Mouse (Mus musculus) small intestine, adult 2 months (tissue): ENCODE measurements at regions not wholly inside any gene's neighbourhood (a gene's known extent, or its start where the extent isn't known, plus 50 kb on each side); places are given as distances from the start of the nearest gene placed in this dataset.

ENCODE experiments used
- H3K27ac ChIP-seq: fragments of 200-500 bp; 2 replicates; pipeline ENCODE4 v1.5.1; 2012; ENCODE audit warnings: low read depth, low read length, control low read depth, inconsistent platforms; ENCODE audit not compliant: insufficient read depth
- H3K27me3 ChIP-seq: fragments of 200-500 bp; 2 replicates; pipeline ENCODE4 v1.6.1; 2012; ENCODE audit warnings: mild to moderate bottlenecking, moderate library complexity, low read length, inconsistent platforms; ENCODE audit not compliant: control insufficient read depth, insufficient read depth
- H3K36me3 ChIP-seq: fragments of 200-500 bp; 2 replicates; pipeline ENCODE4 v1.6.1; 2012; ENCODE audit warnings: mild to moderate bottlenecking, low read length, control low read depth, inconsistent platforms; ENCODE audit not compliant: control insufficient read depth, insufficient read depth
- H3K4me1 ChIP-seq: fragments of 200-500 bp; 2 replicates; pipeline ENCODE4 v1.6.1; 2012; ENCODE audit warnings: low read length, inconsistent platforms, mixed read lengths; ENCODE audit not compliant: control insufficient read depth, insufficient read depth, insufficient read length
- H3K4me3 ChIP-seq: fragments of 200-500 bp; 2 replicates; pipeline ENCODE4 v1.5.1; 2012; ENCODE audit warnings: low read depth, mild to moderate bottlenecking, control low read depth, inconsistent platforms, low read length, moderate library complexity
- CTCF ChIP-seq: fragments of 200-500 bp; IDR thresholded peaks from 2 replicates; pipeline ENCODE4 v1.5.1; 2012; ENCODE audit warnings: low read depth, mild to moderate bottlenecking, control low read depth, inconsistent platforms, low read length, moderate library complexity, mixed read lengths; ENCODE audit not compliant: insufficient replicate concordance, insufficient read length; ENCODE audit errors: extremely low read depth
- POLR2A ChIP-seq: fragments of 200-500 bp; IDR thresholded peaks from 2 replicates; pipeline ENCODE4 v1.6.1; 2012; ENCODE audit warnings: low read depth, mild to moderate bottlenecking, control low read depth, inconsistent platforms, low read length, moderate library complexity
- WGBS: fragments of 180-500 bp; shearing (Covaris S2); methylation state at CpG from one replicate; pipeline ENCODE4 v1.1.7; 2018; 5-methylcytosine and 5-hydroxymethylcytosine counted together

DNA sequence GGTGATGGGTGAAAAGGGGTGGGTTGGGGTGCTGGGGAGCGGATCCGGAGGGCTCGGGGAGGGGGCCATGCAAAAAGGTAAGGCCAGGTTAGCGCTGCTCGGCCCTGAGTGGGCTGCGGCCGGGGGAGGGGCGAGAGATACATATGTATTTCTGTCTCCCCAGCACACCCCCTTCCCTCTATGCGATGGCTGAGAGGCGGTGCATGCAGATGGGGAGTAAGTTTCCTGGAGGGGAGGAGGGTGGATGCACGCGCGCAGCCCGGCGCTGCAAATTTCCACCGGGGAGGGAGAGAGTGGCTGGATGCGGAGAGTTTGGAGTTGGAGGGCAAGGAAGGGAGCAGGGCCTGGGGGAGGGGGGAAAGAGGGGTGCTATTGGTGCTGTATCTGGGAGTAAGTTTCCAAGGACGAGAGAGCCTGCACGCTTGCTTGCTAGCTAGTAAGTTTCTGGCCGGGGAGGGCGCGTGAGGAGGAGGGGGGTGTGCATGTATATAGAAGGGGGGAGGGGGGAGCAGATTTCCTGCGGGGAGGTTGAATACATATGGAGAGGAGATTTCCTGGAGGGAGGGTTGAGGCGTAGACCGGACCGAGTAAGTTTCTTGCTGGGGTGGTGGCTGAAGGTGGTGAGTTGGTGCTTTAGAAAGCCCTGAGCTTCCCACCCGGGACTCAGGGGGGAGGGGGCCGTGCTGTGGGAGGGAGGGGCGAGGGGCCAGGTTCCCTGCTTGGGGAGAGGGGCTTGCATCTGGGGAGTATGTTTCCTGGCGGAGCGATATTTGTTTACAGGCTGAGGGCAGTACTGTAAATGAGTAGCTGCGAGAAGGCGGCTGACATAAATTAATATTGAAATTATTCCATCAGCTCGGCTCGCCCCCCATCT, 130.8 kb upstream of the Ubr2 start:
- H3K27ac ChIP-seq: peak overlapping the region; percentile 21; the same call in 1 of the 2 replicates
- H3K4me1 ChIP-seq: peaks cover 17% of the 10 kb centered on the region
- H3K36me3 ChIP-seq: no peaks in the 10 kb centered on the region
- H3K4me3 ChIP-seq: peak overlapping the region; percentile 78
- 3% methylated on average over 35 of the region's 35 CpGs for WGBS
- H3K27me3 ChIP-seq: peaks cover 18% of the 10 kb centered on the region
- TF ChIP-seq POLR2A (peak; percentile 40; the same call in 1 of the 2 replicates), CTCF (no peak)

DNA sequence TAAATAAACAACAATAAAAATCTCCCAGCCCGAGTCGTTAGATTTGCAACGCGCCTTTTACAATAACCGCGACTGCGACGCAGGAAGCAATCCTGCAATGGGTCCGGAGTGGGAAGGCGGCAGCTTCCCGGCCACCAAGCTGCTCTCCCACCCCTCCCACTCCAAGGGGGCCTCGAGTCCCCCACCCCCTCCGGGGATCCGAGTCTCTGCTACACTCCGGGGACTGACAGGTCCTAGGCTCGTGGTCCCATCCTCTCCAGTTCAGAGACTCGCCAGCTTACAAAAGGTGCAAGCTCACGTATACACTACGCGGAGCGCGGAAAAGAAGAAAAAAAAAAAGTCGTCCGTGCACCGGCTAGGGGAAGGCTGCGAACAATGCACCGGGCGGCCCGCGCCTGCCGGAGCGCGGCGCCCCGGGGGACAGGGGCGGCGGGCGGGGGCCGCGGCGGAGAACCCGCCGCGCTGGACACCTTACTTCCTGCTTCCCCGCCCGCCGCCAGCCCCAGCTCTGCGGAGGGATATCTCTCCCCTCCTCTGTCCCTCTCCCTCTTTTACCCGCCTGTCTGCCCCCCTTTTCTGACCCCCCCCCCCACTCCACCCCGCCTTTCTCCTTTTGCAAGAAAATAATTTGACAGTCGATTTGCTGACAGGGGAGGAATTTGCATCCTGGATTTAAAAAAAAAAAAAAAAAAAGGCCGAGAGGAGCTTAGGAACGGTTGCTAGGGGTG, 130.0 kb upstream of the Ubr2 start:
- Histone ChIP-seq H3K4me3 (peak overlapping the region; percentile 78), H3K27ac (peak overlapping the region; percentile 69), H3K4me1 (peaks cover 15% of the 10 kb centered on the region), H3K27me3 (peaks cover 18% of the 10 kb centered on the region), H3K36me3 (no peaks in the 10 kb centered on the region)
- WGBS: 1% methylated on average over 50 of the region's 53 CpGs
- TF ChIP-seq POLR2A (no peak), CTCF (no peak)

DNA sequence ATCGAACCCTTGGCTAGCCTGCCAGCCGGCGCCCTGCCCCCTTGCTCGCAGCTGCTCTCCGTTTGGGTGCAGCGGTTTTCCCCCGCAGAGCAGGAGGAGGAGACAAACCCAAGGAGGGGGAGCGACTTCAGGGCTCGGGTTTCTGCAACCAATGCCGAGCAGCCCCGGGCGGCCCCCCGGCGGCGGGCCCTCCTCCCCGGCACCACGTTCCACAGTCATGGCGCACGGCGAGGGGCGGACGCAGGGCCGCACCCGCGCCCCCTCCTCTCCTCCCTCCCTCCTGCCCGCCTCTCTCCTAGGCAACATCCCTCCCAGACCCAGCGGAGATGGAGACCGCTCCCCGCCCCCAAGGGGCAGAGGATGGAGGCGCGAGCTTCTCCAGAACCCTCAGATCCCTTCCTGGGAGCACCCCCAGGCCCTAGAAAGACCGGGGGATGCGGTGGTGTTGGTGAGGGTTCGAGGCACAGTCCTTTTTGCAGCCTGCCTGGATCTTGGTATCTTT, 129.4 kb upstream of the Ubr2 start:
- H3K36me3 ChIP-seq: no peaks in the 10 kb centered on the region
- peak overlapping the region; percentile 78 for H3K4me3 ChIP-seq
- H3K27ac ChIP-seq: peak overlapping the region; percentile 69
- peaks cover 15% of the 10 kb centered on the region for H3K4me1 ChIP-seq
- peaks cover 18% of the 10 kb centered on the region for H3K27me3 ChIP-seq
- 0% methylated on average over 29 of the region's 34 CpGs for WGBS
- no peak for TF ChIP-seq CTCF
- TF ChIP-seq POLR2A: peak; percentile 38; the same call in 1 of the 2 replicates

DNA sequence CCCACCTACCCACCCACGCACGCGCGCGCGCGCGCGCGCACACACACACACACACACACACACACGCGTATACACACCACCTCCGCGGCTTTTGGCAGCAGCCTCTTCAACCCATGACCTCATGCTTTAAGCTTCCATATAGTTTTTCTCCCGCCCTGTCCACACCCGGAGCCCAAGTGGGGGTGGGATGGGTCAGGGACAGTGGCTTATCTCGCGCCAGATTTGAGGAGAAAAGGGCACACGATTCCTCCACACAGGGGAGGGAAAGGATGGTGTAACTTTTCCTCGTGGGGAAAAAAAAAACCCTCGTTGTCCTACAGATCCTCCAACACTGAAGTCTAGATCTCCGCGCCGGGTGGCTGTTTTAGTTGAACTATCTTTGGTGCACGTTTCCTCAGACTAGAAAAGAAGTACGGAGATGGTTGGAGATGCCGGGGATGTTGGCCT, 128.8 kb upstream of the Ubr2 start:
- H3K27me3 ChIP-seq: peaks cover 18% of the 10 kb centered on the region
- no peak overlapping the region for H3K27ac ChIP-seq
- H3K36me3 ChIP-seq: no peaks in the 10 kb centered on the region
- 5% methylated on average over 27 of the region's 27 CpGs for WGBS
- TF ChIP-seq POLR2A: no peak
- TF ChIP-seq CTCF: no peak
- peak overlapping the region; percentile 78 for H3K4me3 ChIP-seq
- peaks cover 15% of the 10 kb centered on the region for H3K4me1 ChIP-seq

- no peak overlapping the region for H3K27ac ChIP-seq
- peaks cover 18% of the 10 kb centered on the region for H3K27me3 ChIP-seq
- H3K36me3 ChIP-seq: no peaks in the 10 kb centered on the region
- peaks cover 15% of the 10 kb centered on the region for H3K4me1 ChIP-seq
- no peak overlapping the region for H3K4me3 ChIP-seq
- TF ChIP-seq POLR2A (no peak), CTCF (no peak)
- 36% methylated on average over 6 of the region's 6 CpGs for WGBS
Observed at GRCm38 (mm10) chr17:47138174-47138573, 127.8 kb upstream of the Ubr2 start.

DNA sequence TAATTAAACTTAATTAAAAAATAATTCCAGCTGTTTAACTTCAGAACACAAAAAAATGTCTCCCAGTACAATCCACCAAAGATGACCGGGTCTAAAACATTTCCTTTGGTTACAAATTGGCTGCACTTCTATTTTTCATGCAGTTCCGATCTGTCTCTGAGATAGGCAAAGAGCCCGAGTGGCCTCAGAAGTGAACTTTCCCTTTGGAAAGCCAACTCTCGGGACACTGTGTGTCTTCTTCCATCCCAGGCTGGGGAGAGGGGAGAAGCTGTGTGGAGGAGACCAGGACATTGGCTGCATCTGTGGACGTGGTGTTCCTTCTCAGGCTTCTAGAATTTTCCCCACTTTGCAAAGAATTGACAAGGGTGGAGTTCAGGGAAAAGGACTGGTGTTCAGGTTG, 125.0 kb upstream of the Ubr2 start:
- 76% methylated on average over 5 of the region's 5 CpGs for WGBS

GRCm38 (mm10) chr17:47133785-47134184, 123.4 kb upstream of the Ubr2 start:
- H3K36me3 ChIP-seq: no peaks in the 10 kb centered on the region
- 56% methylated on average over 2 of the region's 2 CpGs for WGBS
- TF ChIP-seq POLR2A: no peak
- TF ChIP-seq CTCF: no peak
- H3K27me3 ChIP-seq: no peaks in the 10 kb centered on the region
- no peak overlapping the region for H3K27ac ChIP-seq
- H3K4me3 ChIP-seq: no peak overlapping the region
- peaks cover 6% of the 10 kb centered on the region; the same call in 1 of the 2 replicates for H3K4me1 ChIP-seq

More for the DNA sequence above, 125.0 kb upstream of the Ubr2 start:
- Histone ChIP-seq H3K36me3 (no peaks in the 10 kb centered on the region), H3K4me1 (peaks cover 12% of the 10 kb centered on the region), H3K4me3 (no peak overlapping the region), H3K27me3 (peaks cover 9% of the 10 kb centered on the region), H3K27ac (no peak overlapping the region)
- TF ChIP-seq POLR2A: no peak
- no peak for TF ChIP-seq CTCF
